Mouse (Mus musculus): Measurements from ENCODE around the gene Slc18a2.

Slc18a2 gene

DNA sequence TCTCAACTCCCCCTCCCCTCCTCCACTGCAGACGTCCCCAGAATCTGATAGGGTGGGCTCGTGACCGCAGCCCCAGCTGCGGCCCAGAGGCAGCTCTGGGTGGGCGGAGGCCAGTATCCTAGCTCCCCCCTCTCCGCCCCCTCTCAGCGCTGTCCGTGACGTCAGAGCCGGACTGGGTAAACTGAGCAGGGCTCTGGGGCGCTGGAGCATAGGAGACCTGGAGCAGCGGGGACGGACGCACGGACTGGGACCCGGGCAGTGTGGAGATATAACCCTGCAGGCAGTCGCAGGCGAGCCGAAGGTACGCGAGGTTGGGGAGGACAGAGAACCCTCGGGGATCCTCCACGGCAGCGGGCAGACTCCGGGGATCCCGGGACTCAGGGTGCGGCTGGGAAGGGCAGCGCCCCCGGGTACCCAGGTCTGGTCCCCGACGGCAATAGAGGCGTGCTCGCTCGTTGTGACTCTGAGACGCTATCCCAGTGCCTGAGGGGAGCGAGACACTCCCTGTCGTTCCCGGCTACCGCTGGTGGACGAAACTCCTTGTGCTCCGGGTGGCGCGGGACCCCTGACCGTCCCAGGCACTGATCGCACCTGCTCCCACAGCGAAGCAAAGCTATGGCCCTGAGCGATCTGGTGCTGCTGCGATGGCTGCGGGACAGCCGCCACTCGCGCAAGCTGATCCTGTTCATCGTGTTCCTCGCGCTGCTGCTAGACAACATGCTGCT is at the start of gene Slc18a2:
Gene Slc18a2 (plus strand): TSS at position 179 of the 725 bp plus-strand sequence.
- no peak for DNase-seq

- no peak for DNase-seq
Measured at GRCm38 (mm10) chr19:59216891-59217290, 43.8 kb upstream of the Slc18a2 start.

DNA sequence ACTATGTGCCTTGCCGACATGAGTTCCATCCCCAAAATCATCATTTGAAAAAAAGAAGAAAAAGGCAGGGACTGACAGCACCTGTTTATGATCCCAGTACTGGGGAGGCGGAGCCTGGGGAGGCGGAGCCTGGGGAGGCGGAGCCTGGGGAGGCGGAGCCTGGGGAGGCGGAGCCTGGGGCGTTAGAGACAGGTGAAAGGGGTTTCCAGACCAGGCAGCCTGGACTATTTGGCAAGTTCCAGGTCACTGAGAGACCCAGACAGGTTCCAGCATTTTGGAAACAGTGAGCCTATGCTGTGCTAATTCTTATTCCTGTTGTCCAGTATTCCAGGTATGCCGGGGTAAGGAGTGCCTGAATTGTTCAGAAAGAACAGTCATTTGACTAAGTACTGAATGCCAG is 41.7 kb upstream of the Slc18a2 start, which contains the start of gene Kcnk18:
Gene Kcnk18 (plus strand): TSS at position 224 of the 400 bp plus-strand sequence.
- DNase-seq, result no peak

- no peak for DNase-seq
Measured at GRCm38 (mm10) chr19:59221131-59221530, 39.6 kb upstream of the Slc18a2 start.

- no peak for DNase-seq
Measured at GRCm38 (mm10) chr19:59228376-59228775, 32.3 kb upstream of the Slc18a2 start.

DNA sequence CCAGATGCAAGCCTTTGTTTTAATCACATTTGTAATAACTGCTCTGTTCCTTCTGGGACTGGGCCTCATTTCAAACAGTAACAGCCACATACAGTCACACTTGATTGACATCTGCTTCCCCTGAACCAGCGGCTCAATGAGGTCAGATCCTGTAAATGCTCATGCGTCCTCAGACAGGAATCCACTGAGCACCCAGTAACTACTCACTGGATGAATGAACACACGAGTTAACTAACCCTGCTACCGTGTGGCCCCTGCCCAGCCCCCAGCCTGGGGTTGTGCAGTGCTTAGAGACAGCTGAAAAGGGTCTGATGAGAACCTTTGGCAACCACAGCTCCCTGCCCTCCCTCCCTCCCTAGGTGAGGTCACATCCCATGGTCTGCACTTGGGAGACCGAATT is 27.9 kb upstream of the Slc18a2 start:
- DNase-seq, result no peak

DNA sequence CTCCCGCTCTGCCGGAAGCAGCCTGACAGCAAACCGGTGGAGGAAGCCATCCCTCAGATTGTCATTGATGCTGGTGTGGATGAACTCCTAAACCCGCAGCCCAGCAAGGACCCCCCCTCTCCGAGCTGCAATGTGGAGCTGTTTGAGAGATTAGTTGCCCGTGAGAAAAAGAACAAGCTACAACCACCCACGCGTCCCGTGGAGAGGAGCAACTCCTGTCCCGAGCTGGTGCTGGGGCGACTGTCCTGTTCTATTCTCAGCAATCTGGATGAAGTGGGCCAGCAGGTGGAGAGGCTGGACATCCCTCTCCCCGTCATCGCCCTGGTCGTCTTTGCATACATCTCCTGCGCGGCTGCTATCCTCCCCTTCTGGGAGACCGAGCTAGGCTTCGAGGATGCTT is 25.7 kb upstream of the Slc18a2 start:
- no peak for DNase-seq

DNA sequence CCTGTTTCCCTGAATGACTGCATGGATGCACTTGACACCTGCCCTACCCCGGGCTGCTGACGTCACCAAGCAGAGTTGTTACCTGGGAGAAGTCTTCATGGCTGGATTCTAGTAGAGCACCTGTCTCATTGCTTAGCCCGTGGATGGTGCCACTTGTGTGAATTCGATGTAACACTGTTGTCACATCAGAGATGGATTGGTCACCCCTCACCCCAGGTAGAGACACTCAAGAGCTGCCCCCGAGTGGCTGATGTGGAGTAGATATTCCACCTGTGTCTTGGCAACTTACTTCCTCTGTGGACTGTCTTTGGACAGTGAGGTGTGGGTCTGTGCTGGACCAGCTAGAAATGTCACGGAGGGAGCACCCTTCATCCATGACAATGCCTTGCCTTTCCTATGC is 24.6 kb upstream of the Slc18a2 start:
- DNase-seq, result no peak

GRCm38 (mm10) chr19:59238630-59239029 is 22.1 kb upstream of the Slc18a2 start:
- DNase-seq, result no peak

DNA sequence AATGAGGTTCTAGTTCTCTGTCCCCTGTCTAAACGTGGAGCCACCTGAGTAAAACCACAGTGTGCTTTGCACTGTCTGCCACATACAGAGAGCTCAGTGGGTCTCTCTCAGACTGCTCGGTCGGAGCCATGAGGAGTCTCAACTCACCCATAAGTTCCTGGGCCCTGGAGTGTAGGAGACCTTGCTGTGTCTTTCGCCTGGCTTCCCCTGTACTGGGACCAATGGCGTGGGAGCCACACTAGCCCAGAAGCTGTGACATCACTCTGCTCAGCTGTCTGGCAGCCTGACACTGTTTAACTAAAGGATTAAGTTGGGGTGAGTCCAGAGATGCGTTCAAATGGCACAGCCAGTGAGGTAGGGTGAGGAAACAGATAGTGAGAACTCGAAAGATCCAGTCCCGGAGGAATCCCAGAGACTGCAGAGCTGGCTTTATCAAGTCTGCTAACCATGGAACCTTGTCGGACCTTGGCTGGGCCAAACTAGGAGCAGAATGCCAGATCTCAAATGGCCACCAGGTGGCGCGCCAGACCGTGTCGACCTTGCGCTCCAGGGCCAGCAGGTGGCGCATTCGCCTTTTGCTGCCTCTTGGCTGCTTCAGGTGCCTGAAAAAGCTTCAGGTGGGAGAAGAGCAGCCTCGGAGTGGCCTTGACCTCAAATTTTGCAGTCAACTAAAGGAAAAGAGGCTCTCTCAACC is 21.4 kb upstream of the Slc18a2 start:
- DNase-seq, result peak; percentile 57

- no peak for DNase-seq
Measured at GRCm38 (mm10) chr19:59241987-59242386, 18.7 kb upstream of the Slc18a2 start.

DNA sequence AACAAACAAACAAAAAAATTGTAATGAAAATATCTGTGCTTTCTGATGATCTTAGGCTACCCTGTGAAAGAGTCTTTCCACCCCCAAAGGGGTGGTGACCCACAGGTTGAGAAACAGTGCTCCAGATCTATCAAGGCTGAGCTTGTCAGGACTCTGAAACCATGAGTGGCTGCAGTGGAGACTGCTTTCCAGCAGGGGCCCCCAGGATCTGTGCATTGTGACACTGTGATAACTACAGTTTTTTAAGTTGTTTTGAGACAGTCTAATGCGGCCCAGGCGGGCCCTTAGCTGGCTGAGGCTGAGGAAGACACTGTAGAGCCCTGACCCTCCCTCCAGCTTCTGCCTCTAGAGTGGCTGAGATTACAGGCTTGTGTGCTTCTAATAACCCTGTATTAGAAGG is 17.6 kb upstream of the Slc18a2 start:
- DNase-seq, result no peak

DNA sequence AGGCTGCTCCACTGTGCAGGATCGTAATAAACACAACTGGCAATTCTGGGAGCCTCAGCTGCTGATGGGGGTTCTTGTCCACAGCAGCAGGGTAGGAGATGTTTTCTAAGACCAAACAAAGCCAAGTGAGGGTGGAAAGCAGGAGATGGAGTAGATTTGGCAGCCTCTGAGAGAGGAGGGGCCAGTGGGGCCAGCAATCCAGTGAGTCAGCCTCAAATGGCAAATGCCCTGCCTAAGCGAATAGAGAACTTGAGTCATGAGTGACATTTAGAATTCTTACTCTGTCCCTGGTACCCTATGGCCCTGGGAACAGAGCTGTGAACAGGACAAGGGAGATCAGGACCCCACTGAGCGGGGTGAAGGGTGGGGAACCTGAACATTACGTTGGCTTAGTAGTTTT is 12.6 kb upstream of the Slc18a2 start:
- DNase-seq, result no peak

DNA sequence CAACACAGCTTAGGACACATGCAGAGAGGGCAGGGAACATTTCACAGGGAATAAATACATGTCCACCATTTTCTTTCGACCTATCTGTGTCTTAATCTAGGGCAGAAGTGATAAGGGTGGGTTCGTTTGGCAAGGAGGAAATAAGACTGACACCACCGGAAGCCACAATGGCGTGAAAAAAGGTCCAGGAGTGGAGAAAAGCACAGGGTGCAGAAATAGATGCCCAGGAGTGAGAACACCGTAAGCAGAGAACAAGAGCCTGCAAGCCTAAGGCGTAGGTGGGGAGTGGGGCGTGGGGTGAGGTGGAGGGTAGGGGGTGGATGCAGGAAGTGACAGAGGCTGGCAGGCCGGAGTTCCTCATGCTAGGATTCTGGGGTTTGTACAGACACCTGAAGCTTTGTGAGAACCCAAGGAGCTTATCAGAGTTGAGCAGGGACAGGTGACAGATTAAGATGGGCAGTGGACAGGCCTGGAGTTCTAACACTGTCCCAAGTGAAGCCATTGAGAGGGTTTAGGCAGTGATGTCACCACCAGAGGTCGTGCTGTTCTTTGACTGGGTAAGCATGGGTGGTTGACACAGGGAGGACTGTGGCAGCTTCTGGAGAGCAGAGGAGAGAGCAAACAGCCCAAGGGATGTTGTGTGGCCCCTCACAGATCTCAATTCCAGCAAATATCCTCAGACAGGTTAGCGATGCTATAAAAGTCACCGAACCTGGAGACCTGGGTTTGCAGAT is 12.0 kb upstream of the Slc18a2 start:
- DNase-seq, result no peak

GRCm38 (mm10) chr19:59252651-59253050 is 8.0 kb upstream of the Slc18a2 start:
- no peak for DNase-seq

- DNase-seq, result no peak
Measured at GRCm38 (mm10) chr19:59259633-59260032, 1.1 kb upstream of the Slc18a2 start.

DNA sequence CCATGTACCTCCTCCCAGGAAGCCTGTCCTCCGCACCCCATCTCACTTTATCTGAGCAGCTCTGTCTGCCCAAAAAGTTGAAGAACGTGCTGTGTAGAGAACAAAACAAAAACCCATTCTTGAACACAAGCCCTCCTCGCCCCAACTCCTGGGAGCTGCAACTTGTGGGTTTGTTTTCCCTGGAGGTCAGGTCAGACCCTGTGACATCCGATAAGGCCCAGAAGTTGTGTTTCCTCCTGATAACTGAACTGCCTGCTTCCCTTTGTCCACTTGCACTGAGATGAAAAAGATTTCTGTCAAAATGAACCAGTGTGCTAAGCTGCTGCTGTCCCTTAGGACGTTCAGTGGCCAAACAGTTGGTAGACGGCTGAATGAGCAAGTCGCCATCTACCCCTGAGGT is 908 bp downstream of the Slc18a2 start:
- no peak for DNase-seq

GRCm38 (mm10) chr19:59263171-59263570 is 2.5 kb downstream of the Slc18a2 start:
- DNase-seq, result no peak

DNA sequence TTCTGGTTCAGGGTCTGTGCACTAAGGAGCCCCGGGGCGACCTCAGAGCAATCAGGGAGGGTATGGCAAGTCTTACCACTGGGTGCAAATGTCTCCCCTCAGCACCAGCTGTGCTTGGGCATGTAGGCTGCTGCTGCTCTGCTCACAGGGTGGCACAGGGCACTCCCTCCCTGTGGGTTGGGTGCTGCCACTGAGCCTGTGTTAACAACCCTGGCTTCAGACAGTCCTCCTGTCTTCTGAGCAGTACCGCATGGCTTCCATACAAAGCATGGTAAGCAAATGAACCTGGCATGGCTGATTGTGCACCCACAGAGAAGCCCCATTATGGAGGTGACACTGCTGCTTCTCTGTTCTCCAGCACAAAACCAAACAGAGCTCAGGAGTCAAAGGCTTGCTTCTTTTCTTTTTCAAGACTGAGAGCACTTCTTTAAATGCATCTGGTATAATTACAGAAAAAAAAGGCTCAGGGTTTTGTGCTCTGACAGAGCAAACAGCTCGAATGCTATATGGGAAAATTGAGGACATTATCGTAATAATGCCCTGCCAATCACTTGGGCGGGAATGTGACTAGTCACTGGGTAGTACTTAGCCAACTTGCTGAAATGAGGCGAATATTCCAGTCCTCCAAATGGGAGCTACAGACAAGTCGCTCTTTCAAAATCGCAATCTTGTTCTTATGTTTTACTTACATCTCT is 4.3 kb downstream of the Slc18a2 start:
- DNase-seq, result no peak

GRCm38 (mm10) chr19:59265907-59266306 is 5.2 kb downstream of the Slc18a2 start:
- DNase-seq, result no peak

GRCm38 (mm10) chr19:59267417-59267963 is 6.8 kb downstream of the Slc18a2 start:
- no peak for DNase-seq

GRCm38 (mm10) chr19:59273190-59273589 is 12.5 kb downstream of the Slc18a2 start:
- no peak for DNase-seq

GRCm38 (mm10) chr19:59276354-59276753 is 15.7 kb downstream of the Slc18a2 start:
- no peak for DNase-seq

Data from cerebellum, adult 11-12 months (tissue).